Mouse (Mus musculus) olfactory bulb, adult 2 months (tissue): Measurements from ENCODE around the gene Zgrf1. TPM values are rescaled to one million over a fixed set of nuclear protein-coding genes. Genes with fewer than 3 reads are reported as not detected.

Experiments used
- H3K27ac ChIP-seq: fragments of 200-500 bp; 2 replicates; pipeline ENCODE4 v1.5.1; 2012; ENCODE audit warnings: low read depth, low read length; ENCODE audit not compliant: insufficient read depth
- H3K4me1 ChIP-seq: fragments of 200-500 bp; 2 replicates; pipeline ENCODE4 v1.6.1; 2012; ENCODE audit warnings: low read length; ENCODE audit not compliant: control insufficient read depth, insufficient read depth
- H3K4me3 ChIP-seq: fragments of 200-500 bp; 2 replicates; pipeline ENCODE4 v1.5.1; 2012; ENCODE audit warnings: mild to moderate bottlenecking, low read depth, low read length, moderate library complexity; ENCODE audit not compliant: insufficient read depth
- CTCF ChIP-seq: fragments of 200-500 bp; IDR thresholded peaks from 2 replicates; pipeline ENCODE4 v1.5.1; 2012; ENCODE audit warnings: low read depth, mild to moderate bottlenecking, low read length, moderate library complexity; ENCODE audit not compliant: insufficient read depth
- POLR2A ChIP-seq: fragments of 200-500 bp; IDR thresholded peaks from 2 replicates; pipeline ENCODE4 v1.6.1; 2012; ENCODE audit warnings: mild to moderate bottlenecking, low read depth, low read length, moderate library complexity; ENCODE audit not compliant: insufficient read depth
- WGBS: fragments of 180-500 bp; shearing (Covaris S2); methylation state at CpG from one replicate; pipeline ENCODE4 v1.1.7; 2018; 5-methylcytosine and 5-hydroxymethylcytosine counted together
- polyA plus RNA-seq: library from polyadenylated mRNA; stranded (reverse); fragments of >200 nt; gene quantifications from 2 replicates; pipeline ENCODE4 v1.2.4, GENCODE M21; 2012; ENCODE audit warnings: low replicate concordance; ENCODE audit not compliant: missing spikeins, insufficient read depth, insufficient read length

Zgrf1 gene
- polyA plus RNA-seq, 1 experiment, result not detected

DNA sequence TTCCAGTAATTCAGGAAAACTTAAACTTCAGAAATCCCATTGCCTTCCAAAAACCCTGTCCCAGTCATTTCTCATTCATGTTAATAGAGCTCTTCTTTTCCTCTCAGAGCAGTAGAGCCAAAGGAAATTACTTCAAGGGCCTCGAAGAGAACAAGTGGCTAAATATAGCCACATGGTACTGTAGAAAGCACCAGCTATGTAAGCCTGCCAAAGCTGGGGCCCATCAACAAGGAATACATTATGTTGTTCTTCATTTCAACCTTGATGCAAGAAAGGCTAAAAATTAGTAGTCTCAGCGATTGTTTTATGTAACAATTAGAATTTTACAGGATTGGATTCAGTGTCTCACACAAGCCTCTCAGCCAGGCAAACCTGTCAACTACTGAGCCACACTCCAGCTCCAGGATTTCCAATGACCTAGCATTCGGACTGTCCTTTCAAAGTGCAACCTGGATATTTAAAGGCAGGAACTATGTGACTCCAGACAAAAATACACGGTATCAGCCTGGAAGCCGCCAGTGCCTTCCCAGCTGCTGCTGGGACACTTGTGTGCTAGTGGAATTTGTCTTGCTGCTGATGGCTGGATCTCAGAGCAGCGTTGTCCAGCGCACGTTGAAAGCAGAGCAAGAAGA is 28.0 kb upstream of the Zgrf1 start:
- Histone ChIP-seq H3K27ac (no peak overlapping the region), H3K4me3 (no peak overlapping the region), H3K4me1 (no peaks in the 10 kb centered on the region)
- WGBS, result 61% methylated on average over 8 of the region's 8 CpGs
- no peak for TF ChIP-seq POLR2A
- no peak for TF ChIP-seq CTCF

DNA sequence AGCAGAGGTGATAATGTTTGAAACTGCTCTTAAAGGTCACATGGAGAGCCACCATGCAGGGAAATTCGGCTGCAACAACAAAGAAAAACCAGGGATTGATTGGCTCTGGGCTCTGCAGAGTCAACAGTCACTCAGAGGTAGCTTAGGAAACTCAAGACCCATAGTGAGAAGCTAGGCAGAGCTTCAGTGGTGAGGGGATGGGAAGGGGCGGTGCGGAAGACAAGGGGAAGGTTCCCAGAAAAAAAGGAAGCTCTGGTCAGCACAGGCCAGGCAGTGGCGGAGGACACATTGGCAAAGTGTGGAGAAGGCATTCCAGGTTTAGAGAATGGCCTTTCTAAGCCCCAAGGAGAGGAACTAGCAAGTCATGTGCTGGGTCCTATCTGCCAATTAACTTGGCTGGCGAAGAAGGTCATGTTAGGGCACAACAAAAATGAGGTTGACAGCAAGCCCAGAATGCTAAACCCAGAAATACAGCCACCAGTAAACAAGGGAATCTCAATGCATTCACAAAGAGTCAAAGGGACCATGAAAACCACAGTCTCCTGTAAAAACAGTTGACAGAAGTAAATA is 25.7 kb upstream of the Zgrf1 start:
- TF ChIP-seq POLR2A (no peak), CTCF (no peak)
- Histone ChIP-seq H3K27ac (no peak overlapping the region), H3K4me1 (no peaks in the 10 kb centered on the region), H3K4me3 (no peak overlapping the region)
- 61% methylated on average over 5 of the region's 5 CpGs for WGBS

DNA sequence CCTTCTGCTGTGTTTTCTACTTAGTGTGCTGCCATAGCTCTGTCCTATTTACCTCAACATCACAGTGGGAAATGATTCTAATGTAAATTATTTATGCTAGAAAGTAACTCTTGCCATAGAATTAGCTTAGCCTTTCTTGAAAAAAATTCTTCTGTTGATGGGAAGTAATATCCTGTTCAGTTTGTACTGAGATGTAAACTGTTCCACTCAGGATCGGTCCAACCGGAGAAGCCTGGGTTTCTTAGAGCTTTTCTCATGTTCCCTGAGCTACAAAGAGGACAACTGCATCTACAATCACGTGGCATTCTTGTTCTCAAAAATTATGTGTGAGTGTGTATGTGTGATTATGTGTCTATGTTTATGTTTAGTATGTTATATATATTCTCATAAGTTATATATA is 24.1 kb upstream of the Zgrf1 start:
- WGBS, result 83% methylated on average over 3 of the region's 3 CpGs
- H3K4me3 ChIP-seq, result no peak overlapping the region
- no peak for TF ChIP-seq CTCF
- no peak for TF ChIP-seq POLR2A
- H3K27ac ChIP-seq, result no peak overlapping the region
- no peaks in the 10 kb centered on the region for H3K4me1 ChIP-seq

DNA sequence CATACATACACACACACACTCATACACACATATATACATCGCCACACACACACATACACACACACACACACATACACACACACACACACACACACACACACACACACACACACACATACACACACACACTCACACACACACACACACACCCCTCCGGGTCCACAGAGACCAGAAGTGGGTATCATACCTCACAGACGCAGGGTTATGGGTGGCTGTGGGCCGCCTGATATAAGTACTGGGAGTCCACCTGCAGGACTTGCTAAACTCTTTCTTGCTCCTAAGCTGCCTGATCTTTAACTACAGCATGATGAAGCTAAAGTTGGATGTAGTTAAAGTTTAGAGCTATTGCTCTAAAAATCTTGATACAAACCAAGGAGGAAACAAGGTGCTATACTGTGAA is 23.5 kb upstream of the Zgrf1 start:
- H3K4me3 ChIP-seq, result no peak overlapping the region
- no peaks in the 10 kb centered on the region for H3K4me1 ChIP-seq
- TF ChIP-seq CTCF (no peak), POLR2A (no peak)
- 85% methylated on average over 4 of the region's 4 CpGs for WGBS
- H3K27ac ChIP-seq, result no peak overlapping the region

DNA sequence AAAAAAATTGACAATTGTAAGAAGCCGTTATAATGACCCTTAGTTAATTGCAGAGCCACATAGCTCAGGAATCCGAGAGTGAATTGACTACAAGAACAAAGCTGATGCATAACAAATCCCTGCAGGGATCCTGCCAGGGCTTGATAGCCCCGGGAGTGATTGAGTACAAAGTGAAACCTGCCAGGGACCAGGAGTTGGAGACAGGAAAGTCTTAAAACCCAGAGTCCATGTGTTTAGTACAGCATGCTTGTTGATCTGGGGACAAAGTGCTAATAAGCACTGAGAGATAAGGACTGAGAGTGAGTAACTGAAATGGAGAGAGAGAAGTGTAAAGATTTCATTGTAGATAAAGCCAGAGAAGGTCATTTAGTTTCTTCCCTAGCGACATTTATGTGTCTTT is 23.0 kb upstream of the Zgrf1 start:
- H3K4me3 ChIP-seq, result no peak overlapping the region
- WGBS, result 23% methylated on average over 4 of the region's 4 CpGs
- TF ChIP-seq CTCF (no peak), POLR2A (no peak)
- H3K4me1 ChIP-seq, result no peaks in the 10 kb centered on the region
- no peak overlapping the region for H3K27ac ChIP-seq

DNA sequence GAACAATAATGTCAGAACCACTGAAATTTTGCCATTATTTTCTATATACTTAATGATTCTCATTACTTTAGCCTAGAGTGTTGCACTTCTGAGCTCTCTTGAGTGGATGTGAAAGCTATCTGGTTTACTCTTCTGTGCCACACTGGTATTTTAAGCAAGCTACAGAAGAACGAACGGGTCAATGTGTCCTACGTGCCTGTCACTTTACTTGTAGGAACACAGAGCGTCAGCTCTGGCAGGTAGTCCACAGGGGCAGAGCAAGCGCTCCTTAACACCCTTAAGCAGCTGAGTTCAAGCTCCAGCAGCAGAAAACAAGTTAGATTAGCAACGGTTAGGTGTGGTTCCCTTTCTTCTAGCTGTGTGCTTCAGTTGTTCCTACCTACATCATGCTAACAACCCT is 14.1 kb upstream of the Zgrf1 start:
- H3K4me1 ChIP-seq, result no peaks in the 10 kb centered on the region
- H3K27ac ChIP-seq, result no peak overlapping the region
- TF ChIP-seq CTCF (no peak), POLR2A (no peak)
- H3K4me3 ChIP-seq, result no peak overlapping the region
- 80% methylated on average over 6 of the region's 6 CpGs for WGBS

DNA sequence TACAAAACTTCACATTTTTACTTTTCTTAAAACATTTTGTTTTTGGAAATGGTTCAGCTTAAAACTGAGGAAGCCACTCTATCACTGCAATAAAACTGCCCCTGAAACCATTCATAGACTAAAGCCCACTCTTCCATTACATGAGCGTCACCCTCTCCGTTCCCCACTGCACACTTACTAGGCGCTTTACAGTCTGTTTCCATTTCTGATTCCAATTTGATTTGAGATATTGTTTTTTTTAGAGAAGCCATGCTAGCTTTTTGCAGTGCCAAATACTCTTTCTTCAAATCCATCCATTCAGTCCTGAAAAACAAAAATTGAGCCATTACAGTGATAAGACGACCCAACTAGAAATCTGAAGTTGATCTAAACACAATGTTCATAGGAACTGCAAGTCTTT is 9.3 kb upstream of the Zgrf1 start:
- H3K27ac ChIP-seq, result no peak overlapping the region
- TF ChIP-seq CTCF, result no peak
- no peak overlapping the region for H3K4me3 ChIP-seq
- no peaks in the 10 kb centered on the region for H3K4me1 ChIP-seq
- WGBS, result 93% methylated on average over 4 of the region's 4 CpGs

DNA sequence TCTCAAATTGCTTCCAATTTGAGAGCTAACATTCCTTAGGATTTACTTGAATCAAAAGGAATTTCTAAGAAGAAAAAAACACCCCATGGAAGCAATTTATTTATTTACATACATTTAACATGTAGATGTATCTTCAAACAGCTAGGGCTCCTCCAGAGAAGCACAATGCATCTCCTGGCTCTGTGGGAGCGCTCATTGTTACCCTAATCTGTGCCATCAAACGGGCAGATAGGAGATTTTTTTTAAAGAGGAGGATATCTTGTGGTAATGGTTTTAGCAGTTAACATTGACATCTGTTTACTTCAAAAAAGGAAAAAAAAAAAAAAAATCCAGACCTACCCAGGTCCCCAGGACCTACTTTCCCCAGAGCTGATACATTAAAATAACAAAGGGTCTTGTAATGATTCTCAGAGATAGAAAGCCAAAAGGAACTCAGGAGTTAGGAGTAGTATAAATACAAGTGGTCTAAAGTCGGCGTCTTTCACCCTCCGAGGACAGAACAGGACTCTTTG is 8.6 kb upstream of the Zgrf1 start:
- Histone ChIP-seq H3K27ac (no peak overlapping the region), H3K4me1 (no peaks in the 10 kb centered on the region), H3K4me3 (no peak overlapping the region)
- 55% methylated on average over 5 of the region's 5 CpGs for WGBS
- TF ChIP-seq POLR2A (no peak), CTCF (no peak)

DNA sequence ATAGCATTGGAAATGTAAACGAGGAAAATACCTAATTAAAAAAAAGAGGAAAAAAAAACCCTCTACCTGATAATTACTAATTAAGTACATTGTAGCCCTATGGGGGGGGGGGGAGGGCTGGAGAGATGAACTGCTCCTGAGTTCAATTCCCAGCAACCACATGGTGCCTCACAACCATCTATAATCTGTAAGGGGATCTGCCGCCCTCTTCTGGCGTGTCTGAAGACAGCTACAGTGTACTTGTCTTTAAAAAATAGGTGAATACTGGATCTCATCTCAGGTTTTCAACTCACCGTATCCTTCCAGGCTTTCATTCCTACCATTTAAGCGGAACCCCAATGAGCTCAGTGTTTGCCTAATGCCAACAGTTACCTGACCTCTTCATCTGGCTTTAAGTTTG is 5.4 kb upstream of the Zgrf1 start:
- WGBS, result 47% methylated on average over 5 of the region's 5 CpGs
- no peak for TF ChIP-seq POLR2A
- no peak for TF ChIP-seq CTCF
- H3K4me3 ChIP-seq, result no peak overlapping the region

More for the DNA sequence above, 5.4 kb upstream of the Zgrf1 start:
- Histone ChIP-seq H3K4me1 (no peaks in the 10 kb centered on the region), H3K27ac (no peak overlapping the region)
